Mouse (Mus musculus): Measurements from ENCODE around the gene Fam222b.

Gene Fam222b

GRCm38 (mm10) chr11:78087756-78088281 lies 6.6 kb upstream of the Fam222b start:
- no peak for DNase-seq (ENCODE audit: extremely low spot score, low spot score)

- no peak for DNase-seq (ENCODE audit: extremely low spot score, low spot score)
These were observed 340 bp upstream of the Fam222b start for GRCm38 (mm10) chr11:78094137-78094503.

DNA sequence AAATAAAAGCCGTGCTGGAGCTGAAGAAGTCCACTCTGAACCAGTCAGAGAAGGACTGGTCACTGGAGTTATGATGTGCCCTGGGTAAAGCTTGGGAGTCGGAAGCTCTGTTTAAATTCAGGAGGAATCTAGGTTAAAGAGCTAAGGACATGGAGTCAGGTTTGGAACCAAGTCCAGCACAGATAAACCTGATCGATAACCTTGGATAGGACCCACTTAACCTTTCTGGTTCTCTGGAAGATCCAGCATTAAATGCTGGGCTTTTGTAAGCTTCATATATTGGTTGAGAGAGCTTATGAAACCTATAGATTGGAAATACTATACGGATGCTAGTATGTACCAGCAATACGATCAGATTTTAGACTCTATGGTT lies 670 bp downstream of the Fam222b start:
- no peak for DNase-seq (ENCODE audit: extremely low spot score, low spot score)

- no peak for DNase-seq (ENCODE audit: extremely low spot score, low spot score)
These were observed 2.6 kb downstream of the Fam222b start for GRCm38 (mm10) chr11:78097077-78097476.

DNA sequence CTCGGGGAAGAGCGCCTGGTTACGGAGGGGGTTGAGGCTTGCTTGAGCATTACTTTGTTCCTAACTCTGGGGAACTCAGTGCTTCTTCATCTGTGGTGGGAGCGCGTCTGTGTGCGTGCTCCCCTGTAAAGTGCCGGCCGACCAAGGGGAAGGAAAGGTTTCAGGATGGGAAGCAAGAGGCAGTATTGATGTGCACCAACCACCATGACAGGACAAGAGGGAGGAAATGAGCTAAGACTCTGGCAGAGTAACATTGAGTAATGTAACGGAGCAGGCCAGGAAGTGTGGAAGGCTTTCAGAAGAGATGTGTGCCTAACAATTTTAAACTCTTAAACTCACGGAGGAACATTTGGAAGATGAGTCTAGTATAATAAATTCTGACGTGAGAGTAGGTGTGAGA lies 6.3 kb downstream of the Fam222b start:
- DNase-seq (ENCODE audit: extremely low spot score, low spot score): no peak

GRCm38 (mm10) chr11:78102142-78102541 lies 7.7 kb downstream of the Fam222b start:
- no peak for DNase-seq (ENCODE audit: extremely low spot score, low spot score)

DNA sequence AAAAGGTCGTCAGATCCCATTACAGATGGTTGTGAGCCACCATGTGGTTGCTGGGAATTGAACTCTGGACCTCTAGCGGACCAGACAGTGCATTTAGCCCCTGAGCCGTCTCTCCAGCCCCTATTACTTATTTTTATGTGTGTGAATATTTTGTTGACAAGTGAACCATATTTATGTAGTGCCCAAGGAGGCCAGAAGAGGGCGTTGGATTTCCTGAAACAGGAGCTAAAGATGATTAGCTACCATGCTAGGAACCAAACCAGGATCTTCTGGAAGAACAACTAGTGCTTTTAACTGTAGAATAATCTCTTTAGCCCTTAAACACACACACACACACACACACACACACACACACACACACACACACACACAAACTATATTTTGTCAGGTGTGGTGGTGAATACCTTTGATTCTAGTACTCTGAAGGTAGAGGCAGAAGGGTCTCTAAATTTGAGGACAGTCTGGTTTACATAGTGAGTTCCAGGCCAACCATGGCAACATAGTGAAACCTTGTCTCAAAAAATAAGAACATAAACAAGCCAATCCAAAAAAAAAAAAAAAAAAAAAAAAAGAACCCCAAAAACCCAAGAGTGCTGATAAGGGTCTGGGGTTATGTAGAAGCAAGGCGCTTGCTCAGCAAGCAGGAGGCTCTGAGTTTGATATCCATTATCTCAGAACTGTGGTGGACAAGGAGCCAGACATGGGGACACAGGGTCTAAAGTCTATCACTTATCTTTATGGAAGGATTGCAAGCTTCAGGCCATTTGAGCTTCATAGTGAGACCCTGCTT lies 8.7 kb downstream of the Fam222b start:
- no peak for DNase-seq (ENCODE audit: extremely low spot score, low spot score)

DNA sequence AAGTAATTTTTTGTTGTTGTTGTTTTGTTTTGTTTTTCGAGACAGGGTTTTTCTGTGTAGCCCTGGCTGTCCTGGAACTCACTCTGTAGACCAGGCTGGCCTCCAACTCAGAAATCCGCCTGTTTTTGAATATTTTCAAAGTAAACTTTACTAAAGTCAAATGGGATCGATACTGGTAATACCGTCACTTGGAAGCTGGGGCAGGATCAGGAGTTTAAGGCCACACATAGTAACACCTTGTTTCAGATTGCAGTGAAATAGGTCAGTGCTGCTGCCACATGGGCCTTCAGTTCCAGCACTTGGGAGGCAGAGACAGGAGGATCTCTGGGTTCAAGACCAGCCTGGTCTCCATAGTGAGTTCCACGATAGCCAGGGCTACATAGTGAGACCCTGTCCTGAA lies 10.0 kb downstream of the Fam222b start:
- no peak for DNase-seq (ENCODE audit: extremely low spot score, low spot score)

- DNase-seq (ENCODE audit: extremely low spot score, low spot score): no peak
These were observed 19.2 kb downstream of the Fam222b start for GRCm38 (mm10) chr11:78113616-78114015.

GRCm38 (mm10) chr11:78114676-78115366 lies 20.4 kb downstream of the Fam222b start:
- DNase-seq (ENCODE audit: extremely low spot score, low spot score): peak; percentile 33

- peak; percentile 95 for DNase-seq (ENCODE audit: extremely low spot score, low spot score)
These were observed 21.1 kb downstream of the Fam222b start for GRCm38 (mm10) chr11:78115367-78116145.

- peak; percentile 29 for DNase-seq (ENCODE audit: extremely low spot score, low spot score)
These were observed 21.6 kb downstream of the Fam222b start for GRCm38 (mm10) chr11:78116146-78116410.

DNA sequence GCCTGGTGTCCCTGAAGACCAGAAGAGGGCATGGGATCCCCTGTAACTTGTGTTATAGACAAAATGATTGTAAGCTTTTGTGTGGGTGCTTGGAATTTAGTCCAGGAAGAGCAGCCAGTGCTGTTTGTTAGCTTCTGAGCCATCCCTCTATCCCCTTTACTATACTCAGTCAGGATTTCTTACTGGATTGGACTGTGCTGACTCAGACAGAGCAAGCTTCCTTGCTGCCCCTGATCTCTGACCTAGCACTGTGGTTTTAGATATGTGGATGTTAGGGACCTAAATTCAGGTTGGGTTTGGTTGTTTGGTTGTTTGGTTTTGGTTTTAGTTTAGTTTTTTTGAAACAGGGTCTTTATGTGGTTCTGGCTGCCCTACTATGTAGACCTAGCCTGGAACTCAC lies 24.0 kb downstream of the Fam222b start:
- no peak for DNase-seq (ENCODE audit: extremely low spot score, low spot score)

- no peak for DNase-seq (ENCODE audit: extremely low spot score, low spot score)
These were observed 25.4 kb downstream of the Fam222b start for GRCm38 (mm10) chr11:78119898-78120297.

DNA sequence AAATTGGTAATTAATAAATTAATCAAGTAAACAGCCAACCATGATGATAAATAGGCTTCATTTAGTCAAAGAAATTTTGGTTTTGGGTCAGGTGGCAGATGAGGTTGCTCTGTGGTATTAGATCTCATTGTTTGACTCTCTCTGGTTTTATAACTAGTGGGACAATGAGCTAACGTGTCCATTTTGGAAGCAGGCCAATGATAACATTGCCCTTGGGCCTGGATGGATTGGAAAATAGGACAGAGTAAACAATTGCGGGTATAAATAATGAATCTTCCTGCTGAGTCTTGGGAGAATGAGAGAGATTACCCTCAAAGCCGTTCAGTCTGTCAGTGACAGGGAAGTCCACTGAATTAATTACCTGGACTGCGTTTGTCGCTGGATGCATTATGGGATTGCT lies 26.7 kb downstream of the Fam222b start:
- DNase-seq (ENCODE audit: extremely low spot score, low spot score): no peak

- DNase-seq (ENCODE audit: extremely low spot score, low spot score): no peak
These were observed 28.4 kb downstream of the Fam222b start for GRCm38 (mm10) chr11:78122815-78123214.

DNA sequence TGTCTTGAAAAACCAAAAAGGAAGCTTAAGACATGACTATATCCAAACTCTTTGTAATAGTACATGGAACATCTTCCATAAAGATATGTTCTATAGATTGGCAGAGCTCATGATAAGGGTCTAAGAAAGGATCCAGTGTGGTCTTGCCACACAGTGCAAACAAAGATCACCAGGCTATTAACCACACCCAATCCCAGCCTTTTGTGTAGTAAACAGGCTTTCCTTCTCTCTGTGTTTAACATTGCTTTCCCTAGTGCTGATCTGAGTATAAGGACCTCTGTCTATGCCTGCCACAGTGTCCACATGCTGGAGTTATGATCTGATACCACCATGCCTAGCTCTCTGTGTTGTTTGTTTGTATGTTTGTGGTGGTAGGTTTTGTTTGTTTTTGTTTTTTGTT lies 29.3 kb downstream of the Fam222b start:
- DNase-seq (ENCODE audit: extremely low spot score, low spot score): no peak

- no peak for DNase-seq (ENCODE audit: extremely low spot score, low spot score)
These were observed 31.2 kb downstream of the Fam222b start for GRCm38 (mm10) chr11:78125691-78126090.

GRCm38 (mm10) chr11:78126739-78127138 lies 32.3 kb downstream of the Fam222b start:
- no peak for DNase-seq (ENCODE audit: extremely low spot score, low spot score)

GRCm38 (mm10) chr11:78129458-78129857 lies 35.0 kb downstream of the Fam222b start:
- DNase-seq (ENCODE audit: extremely low spot score, low spot score): no peak

GRCm38 (mm10) chr11:78133915-78134314 lies 39.5 kb downstream of the Fam222b start:
- DNase-seq (ENCODE audit: extremely low spot score, low spot score): no peak

DNA sequence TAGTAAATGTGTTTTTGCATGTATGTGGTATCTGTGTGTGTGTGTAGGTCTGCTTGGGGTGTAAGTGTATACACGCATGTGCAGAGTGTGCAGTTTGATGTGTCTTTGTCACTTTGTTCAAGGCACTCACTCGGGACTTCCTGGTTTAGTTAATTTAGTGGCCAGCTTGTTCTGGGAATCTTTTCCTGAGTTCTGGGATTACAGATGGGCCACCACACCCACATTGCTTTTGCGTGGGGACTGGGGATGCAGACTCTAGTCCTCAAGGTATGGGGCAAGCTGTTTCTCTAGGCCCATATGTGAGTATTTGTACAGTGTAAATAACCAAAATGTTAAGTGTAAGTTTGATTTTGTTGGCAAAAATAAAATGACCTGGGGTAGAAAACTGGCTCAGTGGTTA lies 39.9 kb downstream of the Fam222b start:
- no peak for DNase-seq (ENCODE audit: extremely low spot score, low spot score)

Data from neural tube, embryonic 10.5 days (tissue).